Mouse (Mus musculus) liver, embryonic 12.5 days (tissue): ENCODE measurements around the gene D630003M21Rik. TPM values are rescaled to one million over a fixed set of nuclear protein-coding genes. Genes with fewer than 3 reads are reported as not detected.

ENCODE experiments used
- ATAC-seq: fragments of 200-750 bp; cut with Nextera tagmentation; 2 replicates; pipeline ENCODE4 v1.8.0; 2017; ENCODE audit warnings: moderate number of reproducible peaks, mild to moderate bottlenecking, moderate library complexity
- H3K27ac ChIP-seq: fragments of 300-500 bp; sonication (generic); 2 replicates; pipeline ENCODE4 v1.5.1; 2016; ENCODE audit warnings: mild to moderate bottlenecking
- H3K27me3 ChIP-seq: fragments of 300-500 bp; sonication (generic); replicated peaks from 2 replicates; pipeline ENCODE4 v1.6.1; 2016; ENCODE audit warnings: mild to moderate bottlenecking, moderate library complexity
- H3K36me3 ChIP-seq: fragments of 300-500 bp; sonication (generic); 2 replicates; pipeline ENCODE4 v1.6.1; 2016; ENCODE audit warnings: mild to moderate bottlenecking, moderate library complexity
- H3K4me1 ChIP-seq: fragments of 300-500 bp; sonication (generic); 2 replicates; pipeline ENCODE4 v1.6.1; 2016
- H3K4me2 ChIP-seq: fragments of 300-500 bp; sonication (generic); 2 replicates; pipeline ENCODE4 v1.6.1; 2016; ENCODE audit warnings: mild to moderate bottlenecking, moderate library complexity
- H3K4me3 ChIP-seq: fragments of 300-500 bp; sonication (generic); 2 replicates; pipeline ENCODE4 v1.5.1; 2016; ENCODE audit warnings: mild to moderate bottlenecking, moderate library complexity
- H3K9ac ChIP-seq: fragments of 300-500 bp; sonication (generic); 2 replicates; pipeline ENCODE4 v1.6.1; 2016; ENCODE audit warnings: mild to moderate bottlenecking, moderate library complexity
- H3K9me3 ChIP-seq: fragments of 300-500 bp; sonication (generic); replicated peaks from 2 replicates; pipeline ENCODE4 v1.6.1; 2016; ENCODE audit warnings: mild to moderate bottlenecking, moderate library complexity
- WGBS: fragments of 180-500 bp; shearing (Covaris S2); methylation state at CpG from one replicate; pipeline ENCODE4 v1.1.7; 2016; ENCODE audit not compliant: insufficient replicate concordance; 5-methylcytosine and 5-hydroxymethylcytosine counted together
- polyA plus RNA-seq: library from polyadenylated mRNA; unstranded; fragments of >200 nt; fragmentation: Nextera tagmentation; extraction: Ambion mirVana; gene quantifications from 2 replicates; pipeline ENCODE4 v1.2.1, GENCODE M21; 2016

The D630003M21Rik gene
- polyA plus RNA-seq, 1 experiment from 2014 or later, result 0.39 TPM

DNA sequence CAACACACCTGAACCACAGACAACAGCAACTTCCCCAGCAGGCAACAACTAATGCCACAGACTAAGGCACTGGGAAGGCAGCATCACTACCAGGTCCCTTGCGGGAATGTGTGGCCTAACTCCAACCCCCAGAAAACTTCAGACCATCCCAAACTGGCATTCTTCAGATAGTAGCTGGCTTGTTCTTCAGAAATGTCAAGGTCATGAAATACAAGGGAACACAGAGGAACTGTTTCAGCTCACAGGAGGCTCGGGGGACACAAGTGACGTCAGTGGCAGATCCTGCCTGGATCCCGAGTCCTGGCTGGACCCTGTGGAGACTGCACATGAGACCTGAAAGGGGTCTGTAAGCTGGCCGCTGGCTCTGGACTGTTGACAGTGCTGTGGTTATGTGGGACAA is 24.8 kb upstream of the D630003M21Rik start:
- Histone ChIP-seq H3K4me2 (no peak overlapping the region), H3K27ac (no peak overlapping the region), H3K9me3 (no peaks in the 10 kb centered on the region), H3K36me3 (no peaks in the 10 kb centered on the region), H3K4me3 (no peak overlapping the region), H3K4me1 (peaks cover 15% of the 10 kb centered on the region; the same call in 1 of the 2 replicates), H3K27me3 (peaks cover 13% of the 10 kb centered on the region), H3K9ac (no peak overlapping the region)
- no peak for ATAC-seq
- 59% methylated on average over 5 of the region's 5 CpGs for WGBS

DNA sequence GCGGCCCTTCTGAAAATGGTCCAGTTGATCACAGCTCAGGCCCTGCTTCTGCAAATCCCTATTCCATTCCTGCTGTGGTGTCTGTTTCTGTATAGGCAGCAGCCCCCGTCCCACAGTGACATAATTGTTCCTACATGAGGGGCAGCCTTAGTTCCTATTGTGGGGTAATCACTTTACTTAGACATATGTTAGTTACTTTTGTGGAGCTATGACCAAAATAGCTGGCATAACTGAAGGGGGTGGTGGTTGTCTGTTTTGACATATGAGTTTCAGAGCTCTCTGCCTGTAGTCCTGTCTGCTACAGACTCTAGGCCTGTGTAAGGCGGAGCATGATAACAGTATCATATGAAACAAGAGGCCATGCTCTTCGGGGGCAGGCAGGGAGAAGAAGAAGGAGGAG is 21.5 kb upstream of the D630003M21Rik start:
- H3K9me3 ChIP-seq, result no peaks in the 10 kb centered on the region
- no peak overlapping the region for H3K4me3 ChIP-seq
- H3K9ac ChIP-seq, result no peak overlapping the region
- 48% methylated on average over 4 of the region's 4 CpGs for WGBS
- no peaks in the 10 kb centered on the region for H3K27me3 ChIP-seq
- ATAC-seq, result no peak
- H3K27ac ChIP-seq, result no peak overlapping the region
- no peak overlapping the region for H3K4me2 ChIP-seq
- 0 out of 2 replicates have a peak, but pooled peaks cover 14% of the 10 kb centered on the region for H3K4me1 ChIP-seq
- no peaks in the 10 kb centered on the region for H3K36me3 ChIP-seq

DNA sequence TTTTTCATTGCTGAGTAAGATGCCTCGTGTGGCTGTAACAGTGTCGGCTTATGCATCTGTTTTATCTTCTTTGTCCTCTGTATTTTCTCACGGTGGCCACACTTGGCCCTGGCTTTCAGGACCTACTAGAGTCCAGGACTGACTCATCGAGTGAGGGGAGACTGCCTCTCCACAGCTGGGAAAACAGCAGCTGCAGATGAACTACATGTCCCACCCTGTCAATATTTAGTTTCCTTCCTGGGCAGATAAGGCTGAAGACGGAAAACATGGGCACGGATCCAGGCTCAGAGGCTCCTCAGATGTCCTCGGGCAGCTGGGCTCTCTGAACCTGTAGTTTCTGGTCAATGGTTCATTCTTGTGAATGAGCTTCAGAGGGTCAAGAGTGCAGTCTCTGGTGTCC is 19.3 kb upstream of the D630003M21Rik start:
- no peak for ATAC-seq
- 39% methylated on average over 7 of the region's 7 CpGs for WGBS

DNA sequence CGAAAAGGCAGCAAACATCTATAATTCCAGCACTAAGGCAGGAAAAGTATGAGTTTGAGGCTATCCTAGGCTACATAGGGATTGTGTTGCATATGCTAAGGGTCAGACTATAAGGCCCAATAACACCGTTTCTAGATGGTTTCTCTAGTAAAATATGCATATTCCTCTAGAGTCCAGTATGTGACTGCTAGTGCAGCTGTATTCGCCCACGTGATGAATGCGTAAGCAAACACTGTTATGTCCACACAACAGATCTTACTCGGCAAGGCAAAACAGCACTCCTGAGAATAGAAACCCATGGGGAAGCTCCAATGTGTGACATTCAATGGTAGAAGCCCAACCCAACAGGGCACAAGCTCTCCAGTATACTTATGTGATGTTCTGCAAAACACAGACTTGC is 18.8 kb upstream of the D630003M21Rik start:
- 0 out of 2 replicates have a peak, but pooled peaks cover 2% of the 10 kb centered on the region for H3K27me3 ChIP-seq
- peaks cover 14% of the 10 kb centered on the region; the same call in 1 of the 2 replicates for H3K4me1 ChIP-seq
- no peak overlapping the region for H3K9ac ChIP-seq
- ATAC-seq, result no peak
- no peak overlapping the region for H3K4me3 ChIP-seq
- H3K4me2 ChIP-seq, result no peak overlapping the region
- no peaks in the 10 kb centered on the region for H3K9me3 ChIP-seq
- no peaks in the 10 kb centered on the region for H3K36me3 ChIP-seq
- no peak overlapping the region for H3K27ac ChIP-seq
- 76% methylated on average over 6 of the region's 6 CpGs for WGBS

More for the DNA sequence above, 19.3 kb upstream of the D630003M21Rik start:
- Histone ChIP-seq H3K4me3 (no peak overlapping the region), H3K9me3 (no peaks in the 10 kb centered on the region), H3K4me2 (no peak overlapping the region), H3K27ac (no peak overlapping the region), H3K9ac (no peak overlapping the region), H3K36me3 (no peaks in the 10 kb centered on the region), H3K27me3 (no peaks in the 10 kb centered on the region), H3K4me1 (peaks cover 14% of the 10 kb centered on the region; the same call in 1 of the 2 replicates)

DNA sequence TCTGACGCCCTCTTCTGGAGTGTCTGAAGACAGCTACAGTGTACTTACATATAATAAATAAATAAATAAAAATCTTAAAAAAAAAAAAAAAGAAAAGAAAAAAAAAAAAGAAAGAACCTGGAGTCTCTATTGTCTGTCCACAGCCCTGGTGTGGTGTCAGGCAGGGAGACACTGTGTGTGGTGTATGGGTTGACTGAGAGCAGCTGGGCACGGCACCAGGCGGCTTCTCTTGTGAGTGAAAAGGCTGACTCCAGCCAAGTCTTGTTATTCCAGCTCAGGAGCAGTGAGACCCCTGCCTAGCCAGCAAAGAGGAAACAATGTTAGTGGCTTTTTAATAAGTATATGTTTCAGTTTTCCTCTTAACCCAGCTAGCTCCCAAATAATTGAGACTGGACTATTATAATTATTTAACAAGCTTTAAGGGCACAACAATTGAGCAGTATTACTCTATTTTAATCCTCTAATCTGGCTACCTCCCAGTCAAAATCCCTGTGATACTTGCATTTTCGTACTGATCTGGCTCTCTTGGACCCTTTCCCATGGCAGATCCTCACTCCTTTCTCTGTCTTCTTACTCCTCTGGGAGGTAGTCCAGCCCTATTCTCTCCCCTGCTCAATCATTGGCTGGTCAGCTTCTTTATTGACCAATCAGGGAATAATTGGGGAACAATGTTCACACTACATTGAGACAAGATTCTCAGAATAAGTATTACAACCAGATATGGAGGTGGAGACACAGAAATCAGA is 16.2 kb upstream of the D630003M21Rik start:
- no peak overlapping the region for H3K9ac ChIP-seq
- no peak overlapping the region for H3K4me3 ChIP-seq
- H3K9me3 ChIP-seq, result no peaks in the 10 kb centered on the region
- H3K4me1 ChIP-seq, result peaks cover 8% of the 10 kb centered on the region; the same call in 1 of the 2 replicates
- WGBS, result 58% methylated on average over 4 of the region's 4 CpGs
- no peak overlapping the region for H3K4me2 ChIP-seq
- H3K36me3 ChIP-seq, result no peaks in the 10 kb centered on the region
- no peak overlapping the region for H3K27ac ChIP-seq
- no peak for ATAC-seq
- 0 out of 2 replicates have a peak, but pooled peaks cover 6% of the 10 kb centered on the region for H3K27me3 ChIP-seq

DNA sequence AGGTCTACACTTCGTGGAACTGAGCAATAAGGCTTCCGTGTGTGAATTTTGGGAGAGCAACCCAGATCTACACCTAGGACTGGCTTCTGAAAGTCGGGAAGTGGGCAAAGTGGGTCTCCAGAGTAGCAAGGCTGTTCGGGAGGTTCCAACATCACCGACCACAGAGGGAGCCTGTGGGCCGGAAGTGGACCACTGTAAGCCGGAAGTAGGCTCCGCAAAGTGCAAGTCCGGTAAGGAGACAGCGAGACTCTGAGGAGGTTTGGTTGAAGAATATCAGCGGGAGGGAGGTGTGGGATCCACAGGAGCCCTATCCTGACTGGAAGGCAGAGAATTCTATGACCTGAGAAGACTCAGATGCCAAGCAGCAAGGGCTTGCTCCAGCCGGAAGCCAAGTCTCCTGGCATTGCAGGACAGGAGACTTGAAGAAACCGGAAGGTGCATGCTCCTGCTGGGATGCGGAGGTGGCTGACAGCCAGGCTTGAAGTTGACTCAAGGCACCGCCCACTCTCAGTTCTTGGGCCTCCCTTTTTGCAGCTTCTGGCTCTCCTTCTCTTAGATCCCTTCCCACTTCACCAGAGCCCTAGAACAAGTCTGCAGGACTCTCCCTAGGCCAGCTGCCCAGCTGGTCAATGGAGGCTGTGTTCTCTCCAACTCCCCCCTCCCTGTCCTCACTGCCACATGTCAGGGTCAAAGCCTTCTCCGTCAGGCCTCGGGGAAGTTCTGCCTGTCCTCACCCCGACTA is 14.3 kb upstream of the D630003M21Rik start:
- 64% methylated on average over 18 of the region's 18 CpGs for WGBS
- Histone ChIP-seq H3K27me3 (0 out of 2 replicates have a peak, but pooled peaks cover 6% of the 10 kb centered on the region), H3K4me3 (no peak overlapping the region), H3K4me2 (no peak overlapping the region), H3K9ac (no peak overlapping the region), H3K4me1 (peaks cover 6% of the 10 kb centered on the region; the same call in 1 of the 2 replicates), H3K9me3 (no peaks in the 10 kb centered on the region), H3K27ac (no peak overlapping the region), H3K36me3 (no peaks in the 10 kb centered on the region)
- no peak for ATAC-seq

DNA sequence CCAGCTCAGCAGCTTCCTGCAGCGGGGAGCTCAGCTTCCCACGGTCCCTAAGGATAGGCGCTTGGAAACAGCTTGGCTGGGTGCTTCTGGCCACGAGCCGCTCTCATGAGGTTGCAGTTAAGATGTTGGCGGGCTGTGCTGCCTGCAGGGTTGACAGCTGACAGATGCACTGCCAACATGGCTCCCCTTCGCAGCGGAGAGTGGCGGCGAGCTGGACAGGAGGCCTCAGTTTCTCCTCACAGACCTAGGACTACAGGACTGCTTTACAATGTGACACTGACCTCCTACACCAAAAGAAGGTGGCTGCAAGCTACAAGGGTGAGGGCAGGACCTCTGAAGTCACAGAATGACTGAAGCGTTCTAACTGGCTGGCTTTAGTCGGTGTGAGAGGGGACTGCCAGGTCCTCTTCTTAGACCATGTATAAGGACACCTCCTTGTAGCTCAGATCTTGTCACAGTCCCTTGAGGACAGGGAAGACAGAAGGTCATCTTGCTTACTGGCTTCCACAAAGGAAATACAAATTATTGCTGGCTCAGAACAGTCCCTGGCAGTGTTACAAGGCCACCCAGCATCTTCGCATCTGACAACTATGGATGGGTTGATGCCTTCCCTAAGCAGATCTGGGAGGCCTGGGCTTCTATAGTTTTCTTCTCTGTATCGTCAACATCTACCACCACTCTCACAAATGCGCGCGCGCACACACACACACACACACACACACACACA is 13.3 kb upstream of the D630003M21Rik start:
- Histone ChIP-seq H3K4me1 (no peaks in the 10 kb centered on the region; the same call in 1 of the 2 replicates), H3K9me3 (no peaks in the 10 kb centered on the region), H3K36me3 (no peaks in the 10 kb centered on the region), H3K4me2 (no peak overlapping the region), H3K4me3 (no peak overlapping the region), H3K27ac (no peak overlapping the region), H3K9ac (no peak overlapping the region), H3K27me3 (0 out of 2 replicates have a peak, but pooled peaks cover 6% of the 10 kb centered on the region)
- 69% methylated on average over 18 of the region's 18 CpGs for WGBS
- ATAC-seq, result no peak

DNA sequence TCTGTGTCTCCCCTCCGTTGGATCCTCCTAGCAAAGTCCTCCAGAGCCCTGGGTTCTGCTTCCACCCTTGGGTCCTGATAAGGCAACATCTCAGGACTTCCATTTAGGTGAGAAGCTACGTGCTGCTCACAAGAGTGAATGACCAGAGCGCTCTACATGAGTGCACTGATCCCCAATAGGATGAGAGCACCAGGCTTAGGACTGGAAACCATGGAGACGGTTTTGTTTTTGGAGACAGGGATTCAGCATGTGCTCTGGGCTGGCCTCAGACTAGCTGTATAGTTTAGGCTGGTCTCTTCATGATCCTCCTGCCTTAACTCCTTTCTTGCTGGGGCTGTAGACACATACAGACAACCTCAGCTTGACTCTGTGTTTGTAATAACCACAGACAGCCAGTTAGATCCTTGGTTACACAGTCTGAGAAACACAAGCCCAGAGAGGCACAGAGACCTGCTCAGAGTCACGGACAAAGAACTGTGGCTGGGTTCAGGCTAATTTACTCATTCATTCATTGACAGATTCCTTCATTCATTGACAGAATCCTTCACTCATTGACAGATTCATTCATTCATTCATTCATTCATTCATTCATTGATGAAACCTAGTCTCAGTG is 12.2 kb upstream of the D630003M21Rik start:
- H3K27ac ChIP-seq, result no peak overlapping the region
- WGBS, result 57% methylated on average over 5 of the region's 5 CpGs
- no peak for ATAC-seq
- H3K4me2 ChIP-seq, result no peak overlapping the region
- no peak overlapping the region for H3K4me3 ChIP-seq
- no peak overlapping the region for H3K9ac ChIP-seq
- H3K27me3 ChIP-seq, result 0 out of 2 replicates have a peak, but pooled peaks cover 6% of the 10 kb centered on the region
- H3K4me1 ChIP-seq, result no peaks in the 10 kb centered on the region; the same call in 1 of the 2 replicates
- H3K36me3 ChIP-seq, result no peaks in the 10 kb centered on the region
- H3K9me3 ChIP-seq, result no peaks in the 10 kb centered on the region

DNA sequence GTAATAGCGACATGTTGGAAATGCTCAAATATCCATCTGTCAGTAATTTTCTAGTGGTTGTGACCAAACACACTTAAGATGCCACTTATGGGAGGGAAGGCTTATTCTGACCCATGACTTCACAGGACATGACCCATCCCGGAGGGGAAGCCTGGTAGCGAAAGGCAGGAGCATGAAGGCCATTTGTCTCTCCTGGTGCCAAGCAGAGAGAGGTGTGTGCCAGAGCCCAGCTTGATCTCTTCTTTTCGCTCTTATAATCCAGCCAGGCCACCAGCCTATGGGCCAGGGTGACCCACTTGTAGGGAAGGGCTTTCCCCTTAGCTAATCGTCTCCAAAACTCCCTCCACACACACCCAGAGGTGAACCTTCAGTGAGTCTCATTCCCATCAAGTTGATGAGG is 9.1 kb upstream of the D630003M21Rik start:
- ATAC-seq, result no peak
- H3K4me2 ChIP-seq, result no peak overlapping the region
- H3K4me3 ChIP-seq, result no peak overlapping the region
- no peaks in the 10 kb centered on the region for H3K9me3 ChIP-seq
- 0 out of 2 replicates have a peak, but pooled peaks cover 6% of the 10 kb centered on the region for H3K27me3 ChIP-seq
- H3K9ac ChIP-seq, result no peak overlapping the region
- no peak overlapping the region for H3K27ac ChIP-seq
- H3K36me3 ChIP-seq, result no peaks in the 10 kb centered on the region
- WGBS, result 76% methylated on average over 5 of the region's 5 CpGs
- H3K4me1 ChIP-seq, result no peaks in the 10 kb centered on the region

DNA sequence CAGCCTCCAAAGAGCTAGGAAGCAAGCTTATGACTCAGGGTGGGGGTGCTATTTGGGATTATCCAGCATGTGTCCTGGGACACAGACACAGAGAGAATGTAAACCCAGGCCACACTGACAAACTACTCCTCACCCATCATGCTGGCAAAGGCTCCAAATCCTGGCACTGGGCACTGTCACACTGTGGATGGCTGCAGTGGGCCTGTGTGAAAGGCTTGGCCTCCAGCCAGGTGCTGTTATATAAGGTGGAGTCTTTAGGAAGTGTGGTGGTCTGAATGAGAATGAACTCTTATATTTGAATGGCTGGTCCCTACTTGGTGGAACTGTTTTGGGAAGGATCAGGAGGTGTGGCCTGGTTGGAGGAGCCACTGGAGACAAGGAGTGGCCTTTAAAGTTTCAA is 7.7 kb upstream of the D630003M21Rik start:
- ATAC-seq, result no peak
- Histone ChIP-seq H3K27ac (no peak overlapping the region), H3K9me3 (no peaks in the 10 kb centered on the region), H3K4me1 (no peaks in the 10 kb centered on the region), H3K27me3 (no peaks in the 10 kb centered on the region), H3K4me3 (no peak overlapping the region), H3K9ac (no peak overlapping the region), H3K4me2 (no peak overlapping the region), H3K36me3 (no peaks in the 10 kb centered on the region)

DNA sequence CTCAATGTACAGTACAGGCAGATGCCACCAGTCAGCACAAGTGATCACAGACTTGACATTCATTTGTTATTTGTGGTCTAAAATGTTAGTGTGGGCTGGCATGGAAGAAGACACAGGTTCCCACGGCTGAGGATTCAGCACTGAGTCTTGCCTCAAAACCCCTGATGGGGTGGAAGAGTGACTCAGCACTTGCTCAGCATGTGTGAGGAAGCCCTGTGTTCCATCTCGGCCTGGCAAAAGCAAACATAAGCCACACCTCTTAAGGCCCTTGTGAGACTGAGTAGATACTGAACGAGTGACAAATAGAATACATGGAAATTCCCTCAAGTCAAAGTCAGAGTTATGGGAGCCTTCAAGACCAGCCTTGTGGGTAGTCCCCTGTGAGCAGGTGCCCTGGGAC is 4.1 kb upstream of the D630003M21Rik start:
- H3K27ac ChIP-seq, result no peak overlapping the region
- whole genome bisulfite sequencing, result 26% methylated on average over 3 of the region's 3 CpGs
- no peak overlapping the region for H3K9ac ChIP-seq
- ATAC-seq, result no peak
- H3K9me3 ChIP-seq, result no peaks in the 10 kb centered on the region
- H3K4me1 ChIP-seq, result no peaks in the 10 kb centered on the region; the same call in 1 of the 2 replicates
- H3K4me3 ChIP-seq, result no peak overlapping the region
- H3K27me3 ChIP-seq, result peaks cover 33% of the 10 kb centered on the region
- H3K36me3 ChIP-seq, result no peaks in the 10 kb centered on the region
- no peak overlapping the region for H3K4me2 ChIP-seq
